Mouse (Mus musculus) adrenal gland, postnatal 25 days (tissue): ENCODE data around the gene Arhgef19. TPM values are rescaled to one million over a fixed set of nuclear protein-coding genes. Genes with fewer than 3 reads are reported as not detected.

Experiments used
- DNase-seq: peaks from one replicate; pipeline ENCODE4 v3.0.0; 2021; ENCODE audit warnings: mixed read lengths
- long read RNA-seq: library from polyadenylated mRNA; stranded (forward); transcript quantifications from one replicate; pipeline ENCODE4 v2.0.0, GENCODE M21; 2021
- total RNA-seq: library from RNA; stranded (reverse); gene quantifications from 2 replicates; pipeline ENCODE4 v1.2.3, GENCODE M21; 2021

Arhgef19 gene
- 32.6 and 44.2 TPM in 2 replicates for total RNA-seq
- long read RNA-seq, partial matches to known transcripts, result 27 of 83 reads
- long read RNA-seq, other reads (novel, unspliced or antisense), result 56 of 83 reads

- DNase-seq, result peak; percentile 95
Observed at GRCm38 (mm10) chr4:141239388-141240125, at the start of gene Arhgef19. TSS of gene Arhgef19 (plus strand) at chr4:141239499.

- no peak for DNase-seq
Observed at GRCm38 (mm10) chr4:141191294-141191693, 48.0 kb upstream of the Arhgef19 start.

- DNase-seq, result no peak
Observed at GRCm38 (mm10) chr4:141194553-141194952, 44.7 kb upstream of the Arhgef19 start.

- no peak for DNase-seq
Observed at GRCm38 (mm10) chr4:141196981-141197685, 42.2 kb upstream of the Arhgef19 start.

GRCm38 (mm10) chr4:141197686-141198035 lies 41.6 kb upstream of the Arhgef19 start:
- DNase-seq, result no peak

GRCm38 (mm10) chr4:141200906-141201305 lies 38.4 kb upstream of the Arhgef19 start:
- no peak for DNase-seq

- DNase-seq, result no peak
Observed at GRCm38 (mm10) chr4:141202192-141202591, 37.1 kb upstream of the Arhgef19 start.

- DNase-seq, result peak; percentile 37
Observed at GRCm38 (mm10) chr4:141204580-141205061, 34.7 kb upstream of the Arhgef19 start.

GRCm38 (mm10) chr4:141207081-141207480 lies 32.2 kb upstream of the Arhgef19 start:
- no peak for DNase-seq

GRCm38 (mm10) chr4:141210524-141211219 lies 28.6 kb upstream of the Arhgef19 start:
- DNase-seq, result no peak

- DNase-seq, result no peak
Observed at GRCm38 (mm10) chr4:141211646-141212045, 27.7 kb upstream of the Arhgef19 start.

GRCm38 (mm10) chr4:141212892-141213291 lies 26.4 kb upstream of the Arhgef19 start:
- no peak for DNase-seq

- no peak for DNase-seq
Observed at GRCm38 (mm10) chr4:141213342-141213741, 26.0 kb upstream of the Arhgef19 start.

GRCm38 (mm10) chr4:141213770-141214336 lies 25.4 kb upstream of the Arhgef19 start, which contains the start of gene Rsg1:
TSS of gene Rsg1 (plus strand) at chr4:141213956.
- peak; percentile 95 for DNase-seq

GRCm38 (mm10) chr4:141214337-141214851 lies 24.9 kb upstream of the Arhgef19 start:
- DNase-seq, result peak; percentile 32

GRCm38 (mm10) chr4:141219583-141220213 lies 19.6 kb upstream of the Arhgef19 start:
- DNase-seq, result peak; percentile 42

GRCm38 (mm10) chr4:141221848-141222247 lies 17.5 kb upstream of the Arhgef19 start:
- DNase-seq, result no peak

GRCm38 (mm10) chr4:141222752-141223151 lies 16.5 kb upstream of the Arhgef19 start:
- DNase-seq, result no peak

- no peak for DNase-seq
Observed at GRCm38 (mm10) chr4:141228687-141229086, 10.6 kb upstream of the Arhgef19 start.

GRCm38 (mm10) chr4:141233196-141233595 lies 6.1 kb upstream of the Arhgef19 start:
- DNase-seq, result no peak

GRCm38 (mm10) chr4:141235537-141236111 lies 3.7 kb upstream of the Arhgef19 start:
- DNase-seq, result no peak
